Mouse (Mus musculus) heart, embryonic 11.5 days (tissue): ENCODE data around the gene Gmds. TPM values are rescaled to one million over a fixed set of nuclear protein-coding genes. Genes with fewer than 3 reads are reported as not detected.

Experiments used
- ATAC-seq: fragments of 200-750 bp; cut with Nextera tagmentation; replicated peaks from 2 replicates; pipeline ENCODE4 v1.8.0; 2017; ENCODE audit warnings: moderate library complexity; ENCODE audit not compliant: insufficient number of reproducible peaks, low FRiP score, low TSS enrichment
- H3K27ac ChIP-seq: fragments of 300-500 bp; sonication (generic); 2 replicates; pipeline ENCODE4 v1.5.1; 2014; ENCODE audit warnings: mild to moderate bottlenecking, low read depth, low read length
- H3K27me3 ChIP-seq: fragments of 300-500 bp; sonication (generic); 2 replicates; pipeline ENCODE4 v1.6.1; 2014; ENCODE audit warnings: mild to moderate bottlenecking, low read length, mixed read lengths; ENCODE audit not compliant: control insufficient read depth, insufficient read depth
- H3K36me3 ChIP-seq: fragments of 300-500 bp; sonication (generic); 2 replicates; pipeline ENCODE4 v1.6.1; 2014; ENCODE audit warnings: mild to moderate bottlenecking, low read length, moderate library complexity, mixed read lengths; ENCODE audit not compliant: control insufficient read depth, insufficient read depth
- H3K4me1 ChIP-seq: fragments of 300-500 bp; sonication (generic); 2 replicates; pipeline ENCODE4 v1.6.1; 2014; ENCODE audit warnings: low read length; ENCODE audit not compliant: control insufficient read depth, insufficient read depth
- H3K4me2 ChIP-seq: fragments of 300-500 bp; sonication (generic); 2 replicates; pipeline ENCODE4 v1.6.1; 2014; ENCODE audit warnings: mild to moderate bottlenecking, moderate library complexity
- H3K4me3 ChIP-seq: fragments of 300-500 bp; sonication (generic); 2 replicates; pipeline ENCODE4 v1.5.1; 2014; ENCODE audit warnings: low read depth, low read length
- H3K9ac ChIP-seq: fragments of 300-500 bp; sonication (generic); 2 replicates; pipeline ENCODE4 v1.6.1; 2014; ENCODE audit warnings: mild to moderate bottlenecking, low read depth, low read length, moderate library complexity
- H3K9me3 ChIP-seq: fragments of 300-500 bp; sonication (generic); replicated peaks from 2 replicates; pipeline ENCODE4 v1.6.1; 2016; ENCODE audit warnings: low read length; ENCODE audit not compliant: control insufficient read depth
- WGBS: fragments of 180-500 bp; shearing (Covaris S2); extraction: QIAGEN DNeasy Blood & Tissue Kit; methylation state at CpG from one replicate; pipeline ENCODE4 v1.1.7; 2014; ENCODE audit not compliant: insufficient replicate concordance; 5-methylcytosine and 5-hydroxymethylcytosine counted together
- polyA plus RNA-seq: library from polyadenylated mRNA; unstranded; fragments of >200 nt; fragmentation: Nextera tagmentation; extraction: Ambion mirVana; gene quantifications from 2 replicates; pipeline ENCODE4 v1.2.1, GENCODE M21; 2014

Gene Gmds
- polyA plus RNA-seq, 1 experiment from 2014 or later: 31.3 TPM

DNA sequence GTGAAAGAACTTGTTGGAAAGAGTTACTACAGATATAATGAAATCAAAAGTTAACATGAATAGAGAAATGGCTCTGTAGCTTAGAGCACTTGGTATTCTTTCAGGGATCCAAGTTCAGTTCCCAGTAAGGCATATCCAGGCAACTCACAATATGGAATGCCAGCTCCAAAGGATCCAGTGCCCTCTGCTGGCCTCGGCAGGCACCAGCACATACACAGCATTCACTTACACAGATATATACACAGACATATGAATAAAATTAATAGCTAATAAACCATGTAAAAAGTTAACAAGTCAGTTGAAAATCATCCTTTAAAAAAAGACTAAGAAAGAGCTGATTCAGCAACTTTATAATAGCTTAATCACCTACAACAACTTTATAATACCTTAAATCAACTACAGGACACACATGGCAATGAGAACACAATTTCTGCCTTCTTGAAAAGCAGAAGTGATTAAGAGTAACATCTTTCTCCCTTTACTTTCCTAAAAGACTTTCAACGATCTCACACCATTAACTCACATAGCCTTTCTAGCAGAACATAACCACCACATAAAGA, 65.5 kb downstream of the Gmds start:
- peaks cover 4% of the 10 kb centered on the region; the same call in 1 of the 2 replicates for H3K4me1 ChIP-seq
- H3K27ac ChIP-seq: no peak overlapping the region
- no peak overlapping the region for H3K9ac ChIP-seq
- no peaks in the 10 kb centered on the region for H3K27me3 ChIP-seq
- H3K36me3 ChIP-seq: no peaks in the 10 kb centered on the region
- H3K4me2 ChIP-seq: no peak overlapping the region
- no peak for ATAC-seq
- 94% methylated on average over 2 of the region's 2 CpGs for WGBS
- no peak overlapping the region for H3K4me3 ChIP-seq
- H3K9me3 ChIP-seq: no peaks in the 10 kb centered on the region

DNA sequence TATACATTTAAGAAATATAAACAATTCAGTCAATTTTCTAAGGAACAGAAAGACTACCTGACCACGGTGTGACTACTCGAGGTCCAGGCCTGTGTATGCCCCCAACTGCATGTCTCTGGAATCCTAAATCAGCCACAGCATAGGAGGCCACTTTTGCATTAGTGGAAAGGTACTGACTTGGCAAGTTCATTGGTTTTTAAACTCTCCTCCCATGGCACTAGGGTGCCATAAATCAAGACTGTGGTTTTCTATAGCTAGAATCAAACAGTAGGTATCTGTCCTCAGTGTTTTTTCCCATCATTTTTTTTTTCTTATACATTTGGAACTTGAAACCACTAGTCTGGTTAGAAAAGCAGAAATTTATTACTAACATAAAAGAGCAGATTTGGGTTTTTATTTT, 68.8 kb downstream of the Gmds start:
- H3K27ac ChIP-seq: no peak overlapping the region
- H3K9me3 ChIP-seq: no peaks in the 10 kb centered on the region
- peaks cover 4% of the 10 kb centered on the region; the same call in 1 of the 2 replicates for H3K4me1 ChIP-seq
- WGBS: 66% methylated on average over 2 of the region's 2 CpGs
- H3K27me3 ChIP-seq: no peaks in the 10 kb centered on the region
- H3K36me3 ChIP-seq: no peaks in the 10 kb centered on the region
- no peak for ATAC-seq
- H3K9ac ChIP-seq: no peak overlapping the region
- H3K4me2 ChIP-seq: no peak overlapping the region
- H3K4me3 ChIP-seq: no peak overlapping the region

DNA sequence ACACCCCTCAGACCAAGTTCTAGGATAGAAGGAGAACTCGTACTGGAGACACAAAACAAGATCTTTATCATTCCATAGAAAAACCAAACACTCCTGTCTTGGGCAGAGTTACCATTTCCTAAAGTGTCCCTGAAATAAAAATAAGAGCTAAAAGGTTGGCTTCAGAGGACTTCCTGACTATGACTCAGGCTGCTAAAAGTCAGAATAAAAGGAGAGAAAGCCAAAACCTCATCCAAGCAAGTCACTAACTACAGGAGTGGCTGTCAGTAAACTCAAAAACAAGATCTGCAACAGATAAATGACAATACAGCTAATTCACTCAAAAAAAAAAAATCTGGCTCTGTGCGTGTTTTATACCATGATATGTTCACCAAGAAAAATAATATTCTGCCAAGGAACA, 69.3 kb downstream of the Gmds start:
- Histone ChIP-seq H3K36me3 (no peaks in the 10 kb centered on the region), H3K4me2 (no peak overlapping the region), H3K27me3 (no peaks in the 10 kb centered on the region), H3K9me3 (no peaks in the 10 kb centered on the region), H3K4me1 (peaks cover 4% of the 10 kb centered on the region; the same call in 1 of the 2 replicates), H3K4me3 (no peak overlapping the region), H3K9ac (no peak overlapping the region), H3K27ac (no peak overlapping the region)
- WGBS: 61% methylated on average over 2 of the region's 2 CpGs
- no peak for ATAC-seq

- Histone ChIP-seq H3K36me3 (no peaks in the 10 kb centered on the region), H3K27ac (no peak overlapping the region), H3K4me1 (peaks cover 4% of the 10 kb centered on the region; the same call in 1 of the 2 replicates), H3K9ac (no peak overlapping the region), H3K27me3 (no peaks in the 10 kb centered on the region), H3K4me3 (no peak overlapping the region), H3K4me2 (no peak overlapping the region), H3K9me3 (no peaks in the 10 kb centered on the region)
- no peak for ATAC-seq
- WGBS: 28% methylated on average over 3 of the region's 3 CpGs
These were observed 70.3 kb downstream of the Gmds start for GRCm38 (mm10) chr13:32268284-32268683.

DNA sequence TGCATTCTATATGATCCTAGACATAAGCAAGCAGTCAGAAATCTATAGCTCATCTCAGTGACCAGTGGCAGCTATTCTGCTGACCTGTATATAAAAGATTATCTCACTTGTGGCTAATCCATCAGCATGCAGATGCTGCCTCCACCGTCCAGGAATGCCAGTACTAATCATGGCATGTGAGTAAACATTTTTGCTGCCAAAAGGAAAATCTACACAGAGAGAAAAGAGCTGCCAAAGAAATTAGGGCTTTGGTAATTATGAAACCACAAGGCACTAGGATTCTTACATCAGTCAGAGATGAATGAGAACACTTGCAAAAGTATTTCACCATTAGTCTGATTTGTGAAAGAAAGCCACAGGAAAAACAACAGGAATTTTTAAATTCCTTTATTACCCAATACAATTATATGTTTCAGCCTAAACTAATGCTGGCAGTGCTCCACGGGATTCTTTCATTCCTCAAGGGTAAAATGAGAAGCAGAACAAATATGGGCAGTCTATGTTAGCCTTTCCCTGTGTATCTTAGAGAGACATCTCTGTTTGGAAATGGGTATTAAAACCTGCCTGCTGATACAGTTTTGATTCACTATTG, 71.3 kb downstream of the Gmds start:
- no peak for ATAC-seq
- Histone ChIP-seq H3K9me3 (no peaks in the 10 kb centered on the region), H3K27ac (no peak overlapping the region), H3K4me1 (peaks cover 4% of the 10 kb centered on the region; the same call in 1 of the 2 replicates), H3K4me2 (no peak overlapping the region), H3K9ac (no peak overlapping the region), H3K27me3 (no peaks in the 10 kb centered on the region), H3K36me3 (no peaks in the 10 kb centered on the region), H3K4me3 (no peak overlapping the region)
- 43% methylated on average over 2 of the region's 2 CpGs for WGBS

- H3K36me3 ChIP-seq: no peaks in the 10 kb centered on the region
- ATAC-seq: no peak
- no peaks in the 10 kb centered on the region for H3K9me3 ChIP-seq
- no peak overlapping the region for H3K27ac ChIP-seq
- no peak overlapping the region for H3K4me2 ChIP-seq
- H3K9ac ChIP-seq: no peak overlapping the region
- no peaks in the 10 kb centered on the region for H3K27me3 ChIP-seq
- WGBS: 53% methylated on average over 3 of the region's 3 CpGs
- H3K4me3 ChIP-seq: no peak overlapping the region
- H3K4me1 ChIP-seq: peaks cover 4% of the 10 kb centered on the region; the same call in 1 of the 2 replicates
These were observed 71.8 kb downstream of the Gmds start for GRCm38 (mm10) chr13:32266721-32267120.

DNA sequence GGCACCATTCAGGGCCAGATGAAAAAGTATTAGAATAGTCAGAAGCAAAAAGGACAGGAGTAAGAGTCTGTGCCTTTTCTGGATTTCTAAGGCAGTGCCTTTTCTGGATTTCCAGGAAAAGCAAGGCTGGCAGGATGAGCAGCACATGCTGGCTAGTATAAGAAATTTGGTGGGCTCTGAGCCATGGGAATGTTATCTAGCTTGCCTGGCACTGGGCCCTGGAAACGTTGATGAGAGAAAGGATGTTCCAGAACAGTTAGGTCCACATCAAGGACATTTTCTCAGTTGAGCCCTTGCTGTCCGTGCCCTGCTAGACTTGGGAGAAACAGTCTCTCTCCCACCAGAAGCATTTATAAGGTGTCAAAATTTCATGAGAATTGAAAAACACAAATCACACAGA, 82.4 kb downstream of the Gmds start:
- no peak overlapping the region for H3K4me2 ChIP-seq
- H3K4me1 ChIP-seq: peaks cover 3% of the 10 kb centered on the region; the same call in 1 of the 2 replicates
- H3K27me3 ChIP-seq: no peaks in the 10 kb centered on the region
- no peaks in the 10 kb centered on the region for H3K36me3 ChIP-seq
- 64% methylated on average over 2 of the region's 2 CpGs for WGBS
- H3K9ac ChIP-seq: no peak overlapping the region
- no peaks in the 10 kb centered on the region for H3K9me3 ChIP-seq
- no peak overlapping the region for H3K27ac ChIP-seq
- no peak overlapping the region for H3K4me3 ChIP-seq
- ATAC-seq: no peak

DNA sequence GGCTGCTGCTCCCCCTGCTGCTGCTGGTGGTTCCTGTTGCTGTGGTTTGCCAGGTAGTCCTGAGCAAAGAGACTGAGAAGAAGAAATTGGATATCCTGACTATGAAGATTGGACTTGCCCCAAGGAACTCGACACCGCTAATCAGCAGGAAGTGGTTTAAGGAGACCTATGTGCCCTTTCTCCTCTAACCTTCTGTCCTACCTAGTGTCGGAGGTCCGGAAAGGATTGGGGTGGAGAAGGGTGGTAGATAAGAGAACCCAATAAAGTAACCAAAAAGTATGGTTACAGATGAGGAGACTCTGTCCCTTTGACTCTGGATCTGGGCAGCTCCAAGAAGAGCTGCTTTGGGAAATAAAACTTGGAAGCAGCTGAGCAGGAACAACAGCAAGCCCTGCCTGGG, 86.3 kb downstream of the Gmds start:
- Histone ChIP-seq H3K9ac (no peak overlapping the region), H3K4me3 (no peak overlapping the region), H3K27me3 (no peaks in the 10 kb centered on the region), H3K36me3 (no peaks in the 10 kb centered on the region), H3K4me2 (no peak overlapping the region), H3K4me1 (peaks cover 3% of the 10 kb centered on the region; the same call in 1 of the 2 replicates), H3K9me3 (no peaks in the 10 kb centered on the region), H3K27ac (no peak overlapping the region)
- 46% methylated on average over 4 of the region's 4 CpGs for WGBS
- ATAC-seq: no peak

DNA sequence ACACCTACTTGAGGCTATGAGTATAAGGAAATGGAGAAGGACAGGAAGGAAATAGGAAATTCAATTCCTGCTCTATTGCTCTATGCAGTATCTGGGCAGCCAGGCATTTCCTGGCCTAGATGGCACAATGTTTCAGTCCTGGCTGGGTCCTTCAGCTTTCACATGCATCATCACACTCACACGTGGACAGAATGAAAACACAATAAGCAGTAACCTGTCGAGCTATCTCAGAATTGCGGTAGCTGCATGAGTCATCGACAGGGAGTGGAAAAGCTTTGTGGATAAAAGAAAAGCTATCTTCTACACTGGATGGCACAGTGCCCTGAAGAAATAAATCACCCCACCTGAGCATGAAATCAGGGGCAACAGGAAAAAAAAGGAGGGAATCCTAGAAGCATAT, 96.3 kb downstream of the Gmds start:
- Histone ChIP-seq H3K27ac (no peak overlapping the region), H3K9me3 (no peaks in the 10 kb centered on the region), H3K4me2 (no peak overlapping the region), H3K36me3 (no peaks in the 10 kb centered on the region), H3K4me1 (no peaks in the 10 kb centered on the region), H3K27me3 (no peaks in the 10 kb centered on the region), H3K4me3 (no peak overlapping the region), H3K9ac (no peak overlapping the region)
- ATAC-seq: no peak
- WGBS: 51% methylated on average over 4 of the region's 4 CpGs
